Mouse (Mus musculus): ENCODE measurements around the gene Otud1.

The Otud1 gene

GRCm38 (mm10) chr2:19670851-19671688, 13.5 kb downstream of the Otud1 start:
- no peak for DNase-seq (ENCODE audit: low read depth, low spot score)

GRCm38 (mm10) chr2:19682997-19683396, 25.4 kb downstream of the Otud1 start:
- no peak for DNase-seq (ENCODE audit: low read depth, low spot score)

GRCm38 (mm10) chr2:19685489-19686147, 28.1 kb downstream of the Otud1 start:
- DNase-seq (ENCODE audit: low read depth, low spot score) = no peak

GRCm38 (mm10) chr2:19690094-19690493, 32.5 kb downstream of the Otud1 start:
- no peak for DNase-seq (ENCODE audit: low read depth, low spot score)

- DNase-seq (ENCODE audit: low read depth, low spot score) = no peak
These were observed 42.2 kb downstream of the Otud1 start for GRCm38 (mm10) chr2:19699573-19700295.

GRCm38 (mm10) chr2:19701386-19701785, 43.8 kb downstream of the Otud1 start:
- DNase-seq (ENCODE audit: low read depth, low spot score) = no peak

GRCm38 (mm10) chr2:19703020-19703613, 45.6 kb downstream of the Otud1 start:
- no peak for DNase-seq (ENCODE audit: low read depth, low spot score)

GRCm38 (mm10) chr2:19703670-19704069, 46.1 kb downstream of the Otud1 start:
- DNase-seq (ENCODE audit: low read depth, low spot score) = no peak

GRCm38 (mm10) chr2:19704272-19704671, 46.7 kb downstream of the Otud1 start:
- DNase-seq (ENCODE audit: low read depth, low spot score) = no peak

- DNase-seq (ENCODE audit: low read depth, low spot score) = no peak
These were observed 49.3 kb downstream of the Otud1 start for GRCm38 (mm10) chr2:19706886-19707285.
